Mouse (Mus musculus) adrenal gland (tissue): ENCODE data around the gene Eps8l1.

Experiments used
- intact Hi-C: fragments of 180-260 bp; cut with DNase I; formaldehyde crosslinking; loops from one replicate; pipeline ENCODE4 v1.15.1; 2025

Gene Eps8l1

DNA sequence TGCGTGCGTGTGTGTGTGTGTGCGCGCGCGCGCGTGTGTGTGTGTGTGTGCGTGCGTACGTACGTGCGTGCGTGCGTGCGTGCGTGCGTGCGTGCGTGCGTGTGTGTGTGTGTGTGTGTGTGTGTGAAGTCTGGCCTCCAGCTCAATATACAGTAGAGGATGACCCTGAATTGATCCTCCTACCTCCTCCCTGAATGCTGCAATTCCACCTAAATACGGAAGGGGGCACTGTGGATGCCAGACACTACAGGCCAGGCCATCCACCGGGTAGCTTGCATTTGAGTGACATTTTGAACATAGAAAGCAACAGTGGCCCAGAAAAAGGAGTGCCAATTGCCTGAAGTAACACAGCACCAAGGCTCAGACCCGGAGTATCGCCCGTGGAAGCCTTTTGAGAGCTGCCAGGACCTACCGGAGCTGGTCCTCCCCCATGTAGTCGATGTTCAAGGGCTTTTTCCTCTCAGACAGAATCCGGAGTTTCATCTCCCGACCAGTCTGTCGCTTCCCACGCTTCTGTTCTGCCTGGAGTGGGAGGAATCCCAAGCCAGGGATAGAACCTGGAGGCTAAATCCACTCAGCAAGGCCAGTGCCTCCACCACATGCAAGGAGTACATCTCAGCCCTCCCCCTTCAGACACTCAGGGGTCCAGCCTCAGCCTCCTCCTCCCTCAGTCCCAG is 47.7 kb downstream of the Eps8l1 start:
- intact Hi-C loops: no loop called here

DNA sequence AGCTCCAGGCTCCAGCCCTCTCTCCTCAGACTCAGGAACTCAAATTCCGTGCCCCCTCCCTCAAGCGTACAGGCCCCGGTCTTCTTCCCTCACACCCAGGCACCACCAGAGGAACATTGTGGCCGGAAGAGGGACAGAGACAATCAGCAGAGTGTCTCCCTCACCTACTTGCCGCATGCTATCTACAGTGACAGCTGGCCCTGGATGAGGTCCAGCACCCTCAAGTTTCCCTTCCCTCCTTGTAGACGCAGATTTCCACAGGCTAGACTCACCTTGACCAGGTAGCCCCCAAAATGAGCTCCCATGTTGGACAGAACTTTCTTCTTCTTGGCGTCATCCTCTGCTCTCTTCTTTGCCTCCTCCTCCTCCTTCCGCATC is 48.3 kb downstream of the Eps8l1 start:
- intact Hi-C loops: no loop called here

DNA sequence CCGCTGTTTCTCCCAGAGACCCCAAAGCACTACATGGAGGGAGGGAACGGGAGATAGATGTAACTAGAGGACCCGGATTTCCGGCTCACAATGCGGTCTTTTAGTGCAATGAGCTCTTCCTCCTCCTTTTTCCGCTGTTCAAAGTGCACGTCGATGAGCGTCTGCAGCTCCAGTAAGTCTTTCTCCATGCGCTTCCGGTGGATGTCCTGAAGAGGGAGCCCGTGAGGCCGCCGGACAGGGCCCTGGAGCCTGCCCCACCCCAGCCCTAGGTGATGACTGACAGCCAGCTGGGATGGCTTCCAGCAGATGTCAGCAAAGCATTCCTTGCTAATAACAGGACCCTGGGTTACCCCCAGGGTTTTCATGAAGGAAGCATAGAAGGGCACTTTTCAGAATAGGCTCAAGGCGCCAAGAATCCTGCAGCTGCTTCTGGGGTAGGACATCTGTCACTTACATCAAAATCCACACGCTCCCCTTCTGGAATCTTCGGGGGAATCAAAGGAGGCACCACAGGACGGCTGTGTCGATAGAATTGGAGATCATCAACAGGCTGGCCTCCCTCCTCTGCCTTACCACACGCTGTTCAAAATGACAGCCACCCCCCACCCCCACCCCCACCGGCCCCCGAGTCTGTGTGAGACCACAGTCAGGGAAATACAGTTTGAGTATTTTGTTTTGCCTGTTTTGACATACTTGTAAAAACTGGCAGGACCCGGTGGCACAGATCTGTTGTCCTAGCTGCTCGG is 49.6 kb downstream of the Eps8l1 start:
- intact Hi-C loops: no loop called here

DNA sequence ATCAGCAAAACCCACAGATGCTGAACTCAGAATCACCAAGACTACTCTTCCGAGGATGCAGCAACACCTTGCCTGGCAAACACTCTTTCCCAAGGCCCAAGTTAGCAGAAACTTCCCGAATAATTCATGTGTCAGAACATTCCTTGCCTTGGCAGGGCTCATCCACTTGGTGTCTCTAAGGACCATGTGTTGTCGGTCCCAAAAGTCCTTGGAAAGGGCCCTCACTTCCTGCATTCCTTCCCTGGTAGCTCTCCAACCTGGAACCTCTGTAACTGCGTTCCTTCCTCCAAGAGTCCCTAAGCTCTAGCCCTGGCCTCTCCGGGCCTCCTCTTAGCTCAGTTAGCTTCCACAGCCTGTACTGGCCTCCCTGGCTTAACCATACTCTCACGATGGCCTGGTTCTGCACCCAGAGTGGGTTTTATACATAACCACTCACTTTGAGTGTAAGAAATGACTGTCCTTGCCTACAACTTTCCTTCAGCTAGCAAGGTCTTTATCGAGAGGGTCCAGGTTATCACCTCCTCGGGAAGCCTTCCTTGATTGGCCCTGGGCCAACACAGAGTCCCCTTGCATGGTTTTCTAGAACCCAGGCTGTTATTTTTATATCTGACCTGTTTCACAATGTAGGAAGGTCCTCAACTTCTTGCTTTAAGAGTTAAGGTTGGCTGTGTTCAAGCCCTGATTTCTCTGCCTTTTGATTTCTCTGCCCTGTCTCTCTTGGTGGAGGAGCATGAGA is 51.2 kb downstream of the Eps8l1 start:
- intact Hi-C loops: no loop called here

DNA sequence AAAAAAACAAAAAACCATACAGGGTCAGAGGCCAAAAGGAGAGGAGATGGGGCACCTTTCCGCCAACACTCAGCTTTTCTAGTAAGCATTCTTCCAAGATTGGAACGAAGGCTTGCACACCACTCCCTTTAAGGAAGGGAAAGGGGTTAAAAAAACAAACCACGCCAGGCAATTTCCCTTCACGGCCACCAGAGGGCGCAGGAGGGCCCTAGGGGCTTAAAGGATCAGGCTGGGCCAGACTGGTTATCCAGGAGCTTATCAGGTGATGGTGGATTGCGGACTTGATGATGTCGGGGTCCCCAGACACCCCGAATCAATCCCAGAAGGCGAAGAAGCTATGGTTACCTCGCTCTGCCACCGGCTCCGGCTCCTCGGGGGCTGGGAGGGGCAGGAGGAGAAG is 52.8 kb downstream of the Eps8l1 start:
- intact Hi-C loops: no loop called here

DNA sequence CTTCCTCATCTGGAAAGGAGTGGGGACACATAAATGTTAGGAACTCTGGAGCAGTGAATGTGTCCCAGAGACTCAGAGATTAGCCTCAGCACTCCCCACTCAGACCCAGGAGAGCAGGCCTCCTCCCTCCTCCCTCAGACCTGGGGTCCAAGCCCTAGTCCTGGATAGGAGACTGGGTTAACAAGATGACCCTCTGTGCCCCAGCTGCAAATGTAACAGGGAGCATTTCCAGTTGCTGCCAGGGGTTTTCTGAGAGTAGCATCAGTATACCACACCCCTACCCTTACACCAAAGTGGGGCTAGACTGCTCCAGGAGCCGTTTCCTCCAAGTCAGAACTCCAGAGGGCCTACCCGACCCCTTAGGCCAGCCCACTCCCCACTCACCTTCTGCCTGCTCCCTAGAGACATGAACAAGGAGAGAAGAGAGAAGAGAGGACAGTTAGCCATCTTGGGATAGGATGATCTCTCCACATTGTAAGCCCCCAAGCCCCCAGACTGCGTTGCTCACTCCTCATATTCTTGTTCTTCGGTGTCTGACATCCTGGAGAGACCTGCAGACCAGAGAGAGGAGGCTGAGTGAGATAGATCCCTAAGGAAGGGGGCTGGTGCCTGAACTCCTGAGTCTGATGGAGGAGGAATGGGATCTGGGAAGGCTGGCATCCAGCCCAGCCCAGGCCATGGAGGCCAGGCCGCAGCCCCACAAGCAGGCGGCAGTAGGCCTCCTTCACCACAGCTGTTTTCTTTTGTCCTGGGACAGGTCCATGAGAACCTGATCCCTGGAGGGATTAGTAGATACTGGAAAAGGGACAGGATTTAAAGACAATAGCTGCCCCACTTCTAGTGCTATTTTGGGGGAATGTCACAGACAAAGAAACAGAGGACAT is 53.6 kb downstream of the Eps8l1 start:
- intact Hi-C loops: no loop called here

DNA sequence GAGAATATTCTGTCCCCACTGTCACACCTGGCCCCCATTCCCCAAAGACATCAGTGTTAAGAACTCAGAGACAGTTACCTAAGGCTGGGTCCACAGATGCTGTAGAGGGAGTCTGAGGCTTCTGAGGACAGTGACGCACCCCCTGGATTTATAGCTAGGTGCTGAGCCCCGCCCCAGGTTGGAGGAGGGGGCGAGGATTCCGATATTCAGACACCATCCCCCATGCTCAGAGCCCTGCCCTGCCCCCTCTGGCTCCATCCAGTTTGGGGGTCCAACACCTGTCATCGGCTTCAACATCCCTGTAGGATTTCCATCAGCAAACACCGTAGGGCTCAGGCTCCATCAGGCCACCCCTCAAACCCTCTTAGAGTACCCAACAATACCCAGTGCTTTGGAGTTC is 55.4 kb downstream of the Eps8l1 start:
- intact Hi-C loops: no loop called here

DNA sequence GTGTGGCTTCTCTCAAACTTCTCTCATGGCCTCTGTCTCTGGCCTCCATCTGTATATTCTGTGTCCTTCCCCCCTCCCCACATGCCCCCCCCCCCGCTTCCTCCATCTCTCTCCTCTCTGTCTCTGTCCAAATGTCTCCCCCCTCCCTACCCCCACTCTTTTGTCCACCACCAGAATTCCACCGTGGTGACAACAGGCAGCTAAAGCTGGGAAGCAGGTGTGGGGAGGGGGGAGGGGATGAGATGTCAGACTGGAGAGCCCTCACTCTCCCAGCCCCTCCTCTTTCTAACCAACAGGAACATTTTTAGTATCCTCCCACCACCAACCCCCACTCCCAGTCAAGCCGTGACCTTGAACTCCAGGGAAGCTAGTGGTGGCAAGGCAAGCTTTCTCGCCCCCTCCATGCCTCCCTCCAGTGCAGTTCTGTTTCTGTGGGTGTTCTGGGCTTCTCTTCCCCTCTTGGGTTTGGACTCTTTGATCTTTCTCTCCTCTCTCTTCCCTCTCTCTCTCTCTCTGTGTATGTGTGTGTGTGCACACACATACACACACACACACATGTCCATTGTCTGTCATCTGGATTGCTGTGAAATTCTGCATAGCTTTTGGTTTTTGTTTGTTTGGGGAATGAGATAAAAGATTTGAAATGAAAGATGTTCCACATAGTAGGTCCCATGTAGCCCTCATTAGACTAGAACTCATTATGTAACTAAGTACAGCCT is 56.0 kb downstream of the Eps8l1 start, which contains the start of gene Tnnt1:
Tnnt1 (minus strand) TSS at position 51 of the 719 bp plus-strand sequence.
- intact Hi-C loops: no loop called here

DNA sequence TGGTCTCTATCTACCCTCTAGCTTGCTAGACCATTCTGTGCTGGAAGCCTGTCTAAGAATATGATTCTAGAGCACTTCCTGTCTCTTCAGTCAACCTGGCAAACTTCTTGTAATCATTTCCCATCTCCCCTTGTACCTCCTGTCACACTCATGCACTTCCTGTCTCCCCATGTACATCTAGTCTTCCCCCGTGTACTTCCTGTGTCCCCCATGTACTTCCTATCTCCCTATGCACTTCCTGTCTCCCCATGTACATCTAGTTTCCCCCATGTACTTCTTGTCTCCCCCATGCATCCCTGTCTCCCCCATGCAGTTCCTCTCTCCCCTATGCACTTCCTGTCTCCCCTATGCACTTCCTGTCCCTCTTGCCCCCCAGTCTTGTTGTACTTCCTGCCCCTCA is 58.0 kb downstream of the Eps8l1 start:
- intact Hi-C loops: no loop called here

DNA sequence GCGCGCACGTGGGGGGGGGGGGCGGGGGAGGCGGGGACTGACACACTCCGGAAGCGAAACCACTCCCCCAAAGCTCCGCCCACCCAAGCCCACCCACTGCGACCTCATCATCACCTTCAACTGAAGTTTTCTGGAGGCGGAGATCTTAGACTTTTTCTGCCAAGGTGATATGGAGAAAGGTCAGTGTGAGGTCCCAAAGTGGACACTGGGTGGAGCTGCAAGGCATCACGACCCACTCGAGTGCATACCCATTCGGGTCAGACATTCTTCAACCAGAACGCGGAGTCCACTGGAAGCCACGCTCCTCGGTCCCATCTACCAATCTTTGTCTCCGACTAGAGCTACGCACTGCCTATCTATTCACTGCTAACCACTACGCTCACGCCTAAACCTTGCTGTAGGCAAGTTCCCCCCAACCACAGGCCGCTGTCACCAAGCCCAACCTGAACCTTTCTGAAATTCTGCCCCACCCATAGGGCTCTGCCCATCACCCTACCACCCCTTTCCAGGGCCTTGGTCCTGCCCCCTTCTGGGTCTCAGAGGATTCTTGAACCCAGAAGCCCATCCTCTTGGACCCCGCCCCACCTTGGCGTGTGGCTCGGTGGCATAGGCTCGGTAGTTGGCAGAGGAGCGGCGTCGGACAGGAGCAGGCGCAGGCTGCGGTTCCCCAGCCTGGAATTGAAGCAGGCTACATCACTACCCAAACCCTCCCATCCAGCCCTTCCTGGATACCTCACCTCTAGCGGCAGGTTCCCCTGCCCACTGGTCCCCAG is 60.9 kb downstream of the Eps8l1 start:
- intact Hi-C loops: loop anchor here (5.0 kb wide), 1 partner anchor 89 kb away; no protein-coding TSS in a partner anchor

DNA sequence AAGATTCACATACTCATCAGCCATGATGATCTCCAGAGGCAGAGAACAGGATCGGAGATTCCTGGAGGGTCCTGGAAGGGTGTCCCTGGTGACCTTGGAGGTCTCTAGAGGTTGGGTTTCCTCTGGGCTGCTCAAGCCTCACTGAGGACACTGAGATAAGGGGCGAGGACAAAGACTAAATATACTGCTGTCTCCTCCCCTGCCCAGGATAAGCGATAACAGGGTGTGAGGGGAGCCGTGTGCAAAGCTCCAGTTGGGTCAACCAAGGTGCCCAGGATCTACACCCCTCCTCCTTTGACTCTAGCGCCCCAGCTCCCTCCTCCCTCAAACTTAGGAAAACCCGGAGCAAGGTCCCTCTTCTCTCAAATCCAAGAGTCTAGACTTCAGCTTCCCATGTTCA is 61.8 kb downstream of the Eps8l1 start:
- intact Hi-C loops: loop anchor here (5.0 kb wide), 1 partner anchor 90 kb away; no protein-coding TSS in a partner anchor

DNA sequence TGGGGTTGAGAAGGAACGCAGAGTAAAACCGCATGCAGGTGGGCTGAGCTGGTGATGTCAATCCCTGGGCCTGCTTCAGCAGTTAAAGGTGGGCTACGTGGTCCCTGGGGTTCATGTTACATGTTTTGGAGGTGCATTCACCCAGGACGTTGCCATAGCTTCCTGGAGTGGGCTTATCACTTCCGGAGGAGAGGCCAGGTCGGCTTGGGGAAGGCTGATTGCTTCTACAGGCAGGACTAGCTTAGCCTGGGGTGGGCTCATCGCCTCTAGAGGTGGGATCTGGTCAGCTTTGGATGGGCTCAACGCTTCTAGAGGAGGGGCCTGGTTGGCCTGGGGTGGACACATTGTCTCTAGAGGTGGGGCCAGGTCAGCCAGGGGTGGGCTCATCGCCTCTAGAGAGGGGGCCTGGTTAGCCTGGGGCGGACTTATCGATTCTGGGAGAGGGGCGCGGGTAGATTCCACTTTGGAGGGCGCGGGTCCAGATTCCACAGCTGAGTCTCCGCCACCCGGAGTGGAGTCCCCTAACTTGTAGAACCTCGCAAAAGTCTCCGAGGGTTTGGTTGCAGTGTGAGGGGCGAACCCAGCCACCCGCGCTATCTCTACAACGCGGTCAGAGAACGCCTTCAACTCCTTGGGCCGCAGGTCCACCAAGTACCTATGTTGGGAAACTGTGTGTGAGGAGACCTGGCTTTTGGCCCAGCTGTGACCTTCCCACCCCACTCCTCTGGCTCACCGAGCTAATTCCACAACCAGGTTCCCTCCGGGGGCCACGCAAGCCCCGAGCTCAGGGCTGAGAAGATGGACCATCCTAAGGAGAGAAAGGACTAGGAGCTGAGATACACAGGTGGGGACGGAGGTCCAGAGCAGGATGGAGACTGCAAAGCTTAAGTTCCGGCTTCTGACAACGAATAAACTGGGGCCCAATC is 63.0 kb downstream of the Eps8l1 start:
- intact Hi-C loops: loop anchor here (5.0 kb wide), 1 partner anchor 91 kb away; no protein-coding TSS in a partner anchor

DNA sequence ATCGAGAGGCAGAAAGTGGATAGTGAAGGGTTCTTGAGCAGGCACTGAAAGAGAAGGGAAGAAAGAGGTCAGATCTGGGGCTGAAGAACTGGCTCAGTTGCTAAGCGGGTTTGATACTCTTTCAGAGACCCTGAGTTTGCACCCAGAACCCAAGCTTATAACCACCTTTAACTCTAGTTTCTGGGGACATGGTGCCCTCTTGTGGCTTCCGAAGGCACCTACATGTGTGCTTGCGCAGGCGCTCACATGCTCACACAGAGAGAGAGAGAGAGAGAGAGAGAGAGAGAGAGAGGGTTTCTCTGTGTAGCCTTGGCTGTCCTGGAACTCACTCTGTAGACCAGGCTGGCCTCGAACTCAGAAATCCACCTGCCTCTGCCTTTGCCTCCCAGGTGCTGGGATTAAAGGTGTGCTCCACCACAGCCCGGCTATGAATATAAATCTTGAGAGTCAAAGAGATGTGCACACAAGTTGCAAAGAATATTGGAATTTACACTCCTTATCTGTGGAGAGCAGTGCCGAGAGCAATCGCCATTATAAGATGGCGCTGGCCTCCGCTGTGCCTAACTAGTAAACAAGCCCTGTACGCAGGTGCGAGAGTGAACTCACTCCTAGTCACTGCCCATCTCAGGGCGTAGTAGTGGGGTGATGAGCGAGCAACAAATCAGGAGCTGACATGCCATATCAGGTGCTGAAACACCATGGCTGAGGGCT is 63.9 kb downstream of the Eps8l1 start, which contains the start of gene Tnni3:
Tnni3 (minus strand) TSS at position 18 of the 711 bp plus-strand sequence.
- intact Hi-C loops: loop anchor here (5.0 kb wide), 1 partner anchor 92 kb away; no protein-coding TSS in a partner anchor

DNA sequence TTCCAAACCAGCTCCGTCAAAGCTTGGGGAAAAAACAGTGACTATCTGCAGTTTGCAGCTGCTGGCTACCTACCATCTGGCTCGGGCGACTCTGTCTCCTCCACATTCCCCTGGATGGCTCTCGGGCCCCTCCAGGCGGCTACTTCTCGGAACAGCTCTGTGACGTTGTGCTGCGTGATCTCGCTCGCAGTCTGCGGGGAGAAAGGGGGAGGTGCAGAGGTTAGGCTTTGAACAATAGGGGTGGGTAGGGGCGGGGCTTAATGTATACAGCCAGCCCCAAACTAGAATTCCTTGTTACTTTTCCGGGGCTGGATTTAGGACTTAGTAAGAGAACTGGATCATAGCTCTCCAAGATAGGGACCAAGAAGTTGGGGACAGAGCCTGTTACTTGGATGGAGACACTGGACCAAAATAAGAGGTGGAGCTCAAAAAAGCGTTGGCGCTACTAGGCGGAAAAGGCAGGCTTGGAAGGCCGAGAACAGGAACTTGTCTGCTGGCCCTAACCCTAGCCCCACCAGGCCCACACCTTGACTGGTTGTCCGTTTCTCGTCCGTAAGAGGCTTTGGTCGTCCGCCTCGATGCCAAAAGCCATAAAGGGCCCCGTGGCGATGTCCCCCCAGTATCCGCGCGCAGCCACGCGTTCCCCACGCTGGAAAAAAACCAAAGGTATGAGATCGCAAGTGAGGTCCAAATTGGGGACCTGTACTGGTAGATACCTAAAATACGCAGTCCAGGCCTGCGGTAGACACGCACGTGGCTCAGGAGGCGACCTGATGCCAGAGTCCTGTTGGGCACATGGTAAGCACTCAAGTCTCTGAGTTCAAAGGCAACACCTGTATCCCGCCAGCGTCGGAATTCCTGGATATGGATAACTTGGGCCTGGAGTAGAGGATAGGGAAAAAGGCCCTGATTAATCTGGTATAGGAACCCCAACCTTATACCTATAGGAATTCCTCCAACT is 66.1 kb downstream of the Eps8l1 start:
- intact Hi-C loops: no loop called here

DNA sequence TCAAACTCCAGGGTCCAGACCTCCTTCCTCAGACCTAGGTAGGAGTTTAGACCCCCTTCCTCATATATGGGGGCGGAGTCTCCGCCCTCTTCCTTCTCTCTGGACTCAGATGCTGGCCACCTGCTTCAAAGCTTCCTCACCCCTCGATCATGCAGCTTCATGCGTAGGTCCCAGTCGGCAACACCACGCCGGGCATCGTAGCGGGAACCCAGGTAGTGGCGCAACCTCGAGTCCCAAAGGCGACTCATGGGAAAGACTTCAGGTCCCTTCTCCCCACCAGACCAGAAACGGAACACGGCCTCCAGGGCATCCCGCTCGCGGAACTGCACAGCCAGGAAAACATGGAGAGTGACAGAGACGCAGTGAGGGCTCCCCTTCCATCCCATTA is 66.8 kb downstream of the Eps8l1 start:
- intact Hi-C loops: no loop called here
